Mouse (Mus musculus): ENCODE measurements around the gene Ric3.

GRCm38 (mm10) chr7:109129442-109129841, 46.3 kb upstream of the Ric3 start:
- TF ChIP-seq CTCF (IDR thresholded peaks at IDR 0.05; ENCODE audit: control insufficient read depth, insufficient read depth, low read length) = no peak
- TF ChIP-seq POLR2A (IDR thresholded peaks at IDR 0.05; ENCODE audit: borderline replicate concordance, control insufficient read depth, low read depth, low read length) = no peak
